Mouse (Mus musculus): Measurements from ENCODE around the gene Tmem243.

- TF ChIP-seq EP300 (IDR thresholded peaks at IDR 0.05; ENCODE audit: insufficient read depth, low read depth, low read length) (no peak), CTCF (IDR thresholded peaks at IDR 0.05; ENCODE audit: low read depth, low read length) (no peak)
These were observed 31.3 kb downstream of the Tmem243 start for GRCm38 (mm10) chr5:9131786-9132185.
